Mouse (Mus musculus): ENCODE results near the gene Adamts15. TPM values are rescaled to one million over a fixed set of nuclear protein-coding genes. Genes with fewer than 3 reads are reported as not detected.

Gene Adamts15
- polyA plus RNA-seq, 1 experiment from 2014 or later: 5.8 TPM

GRCm38 (mm10) chr9:30951461-30951860 is 29.2 kb upstream of the Adamts15 start:
- H3K9me3 ChIP-seq (ENCODE audit: control insufficient read depth, low read length): no peaks in the 10 kb centered on the region
- no peak overlapping the region for H3K4me3 ChIP-seq (ENCODE audit: low read length)
- 0 out of 2 replicates have a peak, but pooled peaks cover 4% of the 10 kb centered on the region for H3K27me3 ChIP-seq (ENCODE audit: control insufficient read depth, insufficient read depth, low read length)
- H3K4me2 ChIP-seq (replicated peaks; ENCODE audit: low read depth, low read length): no peak overlapping the region
- no peak overlapping the region for H3K9ac ChIP-seq (ENCODE audit: low read depth, low read length)
- no peaks in the 10 kb centered on the region for H3K36me3 ChIP-seq (ENCODE audit: control insufficient read depth, insufficient read depth, low read length)
- no peak for ATAC-seq (ENCODE audit: low FRiP score, low TSS enrichment)
- 82% methylated on average over 5 of the region's 5 CpGs for WGBS
- no peaks in the 10 kb centered on the region for H3K4me1 ChIP-seq (ENCODE audit: control insufficient read depth, insufficient read depth, low read length)
- H3K27ac ChIP-seq (ENCODE audit: low read depth, low read length): no peak overlapping the region

GRCm38 (mm10) chr9:30950592-30950991 is 28.3 kb upstream of the Adamts15 start:
- Histone ChIP-seq H3K4me1 (ENCODE audit: control insufficient read depth, insufficient read depth, low read length) (no peaks in the 10 kb centered on the region), H3K36me3 (ENCODE audit: control insufficient read depth, insufficient read depth, low read length) (no peaks in the 10 kb centered on the region), H3K4me2 (replicated peaks; ENCODE audit: low read depth, low read length) (no peak overlapping the region), H3K27ac (ENCODE audit: low read depth, low read length) (no peak overlapping the region), H3K9me3 (ENCODE audit: control insufficient read depth, low read length) (no peaks in the 10 kb centered on the region), H3K4me3 (ENCODE audit: low read length) (no peak overlapping the region), H3K9ac (ENCODE audit: low read depth, low read length) (no peak overlapping the region), H3K27me3 (ENCODE audit: control insufficient read depth, insufficient read depth, low read length) (0 out of 2 replicates have a peak, but pooled peaks cover 4% of the 10 kb centered on the region)
- WGBS: 70% methylated on average over 4 of the region's 4 CpGs
- ATAC-seq (ENCODE audit: low FRiP score, low TSS enrichment): no peak

GRCm38 (mm10) chr9:30949971-30950370 is 27.7 kb upstream of the Adamts15 start:
- Histone ChIP-seq H3K27ac (ENCODE audit: low read depth, low read length) (no peak overlapping the region), H3K9ac (ENCODE audit: low read depth, low read length) (no peak overlapping the region), H3K4me3 (ENCODE audit: low read length) (no peak overlapping the region), H3K27me3 (ENCODE audit: control insufficient read depth, insufficient read depth, low read length) (peaks cover 8% of the 10 kb centered on the region), H3K4me1 (ENCODE audit: control insufficient read depth, insufficient read depth, low read length) (no peaks in the 10 kb centered on the region), H3K36me3 (ENCODE audit: control insufficient read depth, insufficient read depth, low read length) (no peaks in the 10 kb centered on the region), H3K9me3 (ENCODE audit: control insufficient read depth, low read length) (no peaks in the 10 kb centered on the region), H3K4me2 (replicated peaks; ENCODE audit: low read depth, low read length) (no peak overlapping the region)
- 76% methylated on average over 4 of the region's 4 CpGs for WGBS
- no peak for ATAC-seq (ENCODE audit: low FRiP score, low TSS enrichment)

- H3K4me1 ChIP-seq (ENCODE audit: control insufficient read depth, insufficient read depth, low read length): no peaks in the 10 kb centered on the region
- no peak overlapping the region for H3K4me2 ChIP-seq (replicated peaks; ENCODE audit: low read depth, low read length)
- H3K9me3 ChIP-seq (ENCODE audit: control insufficient read depth, low read length): no peaks in the 10 kb centered on the region
- H3K9ac ChIP-seq (ENCODE audit: low read depth, low read length): no peak overlapping the region
- peaks cover 13% of the 10 kb centered on the region for H3K27me3 ChIP-seq (ENCODE audit: control insufficient read depth, insufficient read depth, low read length)
- no peak overlapping the region for H3K4me3 ChIP-seq (ENCODE audit: low read length)
- no peak for ATAC-seq (ENCODE audit: low FRiP score, low TSS enrichment)
- no peaks in the 10 kb centered on the region for H3K36me3 ChIP-seq (ENCODE audit: control insufficient read depth, insufficient read depth, low read length)
- H3K27ac ChIP-seq (ENCODE audit: low read depth, low read length): no peak overlapping the region
- WGBS: 75% methylated on average over 3 of the region's 3 CpGs
Observed at GRCm38 (mm10) chr9:30949422-30949821, 27.2 kb upstream of the Adamts15 start.

- H3K36me3 ChIP-seq (ENCODE audit: control insufficient read depth, insufficient read depth, low read length): no peaks in the 10 kb centered on the region
- H3K4me3 ChIP-seq (ENCODE audit: low read length): no peak overlapping the region
- peaks cover 4% of the 10 kb centered on the region; the same call in 1 of the 2 replicates for H3K4me1 ChIP-seq (ENCODE audit: control insufficient read depth, insufficient read depth, low read length)
- no peaks in the 10 kb centered on the region for H3K9me3 ChIP-seq (ENCODE audit: control insufficient read depth, low read length)
- H3K27me3 ChIP-seq (ENCODE audit: control insufficient read depth, insufficient read depth, low read length): peaks cover 53% of the 10 kb centered on the region
- 57% methylated on average over 1 of the region's 1 CpGs for WGBS
- no peak overlapping the region for H3K27ac ChIP-seq (ENCODE audit: low read depth, low read length)
- no peak overlapping the region for H3K9ac ChIP-seq (ENCODE audit: low read depth, low read length)
- H3K4me2 ChIP-seq (replicated peaks; ENCODE audit: low read depth, low read length): no peak overlapping the region
- ATAC-seq (ENCODE audit: low FRiP score, low TSS enrichment): no peak
Observed at GRCm38 (mm10) chr9:30945276-30945675, 23.0 kb upstream of the Adamts15 start.

- 19% methylated on average over 1 of the region's 1 CpGs for WGBS
- no peak overlapping the region for H3K4me2 ChIP-seq (replicated peaks; ENCODE audit: low read depth, low read length)
- H3K27ac ChIP-seq (ENCODE audit: low read depth, low read length): no peak overlapping the region
- H3K9ac ChIP-seq (ENCODE audit: low read depth, low read length): no peak overlapping the region
- peaks cover 4% of the 10 kb centered on the region; the same call in 1 of the 2 replicates for H3K4me1 ChIP-seq (ENCODE audit: control insufficient read depth, insufficient read depth, low read length)
- no peaks in the 10 kb centered on the region for H3K9me3 ChIP-seq (ENCODE audit: control insufficient read depth, low read length)
- no peak for ATAC-seq (ENCODE audit: low FRiP score, low TSS enrichment)
- H3K36me3 ChIP-seq (ENCODE audit: control insufficient read depth, insufficient read depth, low read length): no peaks in the 10 kb centered on the region
- H3K27me3 ChIP-seq (ENCODE audit: control insufficient read depth, insufficient read depth, low read length): peaks cover 53% of the 10 kb centered on the region
- peak overlapping the region; percentile 59; the same call in 1 of the 2 replicates for H3K4me3 ChIP-seq (ENCODE audit: low read length)
Observed at GRCm38 (mm10) chr9:30944234-30944633, 22.0 kb upstream of the Adamts15 start.

- Histone ChIP-seq H3K9me3 (ENCODE audit: control insufficient read depth, low read length) (no peaks in the 10 kb centered on the region), H3K4me2 (replicated peaks; ENCODE audit: low read depth, low read length) (peak overlapping the region; percentile 99), H3K9ac (ENCODE audit: low read depth, low read length) (peak overlapping the region; percentile 52; the same call in 1 of the 2 replicates), H3K4me1 (ENCODE audit: control insufficient read depth, insufficient read depth, low read length) (peaks cover 4% of the 10 kb centered on the region; the same call in 1 of the 2 replicates), H3K27ac (ENCODE audit: low read depth, low read length) (no peak overlapping the region), H3K36me3 (ENCODE audit: control insufficient read depth, insufficient read depth, low read length) (no peaks in the 10 kb centered on the region), H3K4me3 (ENCODE audit: low read length) (peak overlapping the region; percentile 59), H3K27me3 (ENCODE audit: control insufficient read depth, insufficient read depth, low read length) (peaks cover 58% of the 10 kb centered on the region)
- under 1% methylated on average over 14 of the region's 14 CpGs for WGBS
- ATAC-seq (ENCODE audit: low FRiP score, low TSS enrichment): 0 out of 2 replicates have a peak, but pooled peaks have one; percentile 25
Observed at GRCm38 (mm10) chr9:30943341-30943740, 21.1 kb upstream of the Adamts15 start.

GRCm38 (mm10) chr9:30942512-30943313 is 20.5 kb upstream of the Adamts15 start, which contains the start of gene Adamts8:
TSS of gene Adamts8 (plus strand) at chr9:30942562.
- Histone ChIP-seq H3K27me3 (ENCODE audit: control insufficient read depth, insufficient read depth, low read length) (peaks cover 59% of the 10 kb centered on the region), H3K4me2 (replicated peaks; ENCODE audit: low read depth, low read length) (peak within 1 kb of the TSS; percentile 99), H3K9ac (ENCODE audit: low read depth, low read length) (peak within 1 kb of the TSS; percentile 52), H3K9me3 (ENCODE audit: control insufficient read depth, low read length) (no peaks in the 10 kb centered on the region), H3K36me3 (ENCODE audit: control insufficient read depth, insufficient read depth, low read length) (no peaks in the 10 kb centered on the region), H3K4me1 (ENCODE audit: control insufficient read depth, insufficient read depth, low read length) (peaks cover 4% of the 10 kb centered on the region; the same call in 1 of the 2 replicates), H3K27ac (ENCODE audit: low read depth, low read length) (no peak within 1 kb of the TSS), H3K4me3 (ENCODE audit: low read length) (peak within 1 kb of the TSS; percentile 59)
- WGBS: under 1% methylated on average over 84 of the region's 96 CpGs
- ATAC-seq (ENCODE audit: low FRiP score, low TSS enrichment): peak; percentile 81

DNA sequence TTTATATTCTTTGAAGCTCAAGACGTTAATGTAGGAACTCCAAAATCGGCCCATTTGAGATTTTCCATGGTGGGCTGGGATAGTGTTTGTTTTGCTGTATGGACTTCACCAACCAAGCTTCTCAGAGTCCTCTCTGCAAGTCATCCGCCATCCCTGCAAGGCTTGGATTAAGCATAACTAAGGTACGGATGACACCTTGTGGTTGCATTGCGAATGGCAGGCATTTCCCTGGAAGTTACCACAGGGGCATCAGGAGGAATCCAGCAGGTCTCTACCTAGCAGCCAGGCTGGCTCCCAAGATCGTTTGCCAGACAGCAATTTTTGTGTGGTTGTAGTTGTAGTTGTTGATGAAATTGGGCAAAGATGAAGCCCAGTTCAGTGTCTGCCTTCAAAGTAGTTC is 18.1 kb upstream of the Adamts15 start:
- WGBS: 5% methylated on average over 6 of the region's 6 CpGs

More for the DNA sequence above, 18.1 kb upstream of the Adamts15 start:
- H3K27me3 ChIP-seq (ENCODE audit: control insufficient read depth, insufficient read depth, low read length): peaks cover 57% of the 10 kb centered on the region
- H3K9me3 ChIP-seq (ENCODE audit: control insufficient read depth, low read length): no peaks in the 10 kb centered on the region
- peaks cover 4% of the 10 kb centered on the region; the same call in 1 of the 2 replicates for H3K4me1 ChIP-seq (ENCODE audit: control insufficient read depth, insufficient read depth, low read length)
- no peak overlapping the region for H3K9ac ChIP-seq (ENCODE audit: low read depth, low read length)
- H3K36me3 ChIP-seq (ENCODE audit: control insufficient read depth, insufficient read depth, low read length): no peaks in the 10 kb centered on the region
- no peak overlapping the region for H3K4me3 ChIP-seq (ENCODE audit: low read length)
- ATAC-seq (ENCODE audit: low FRiP score, low TSS enrichment): no peak
- H3K4me2 ChIP-seq (replicated peaks; ENCODE audit: low read depth, low read length): no peak overlapping the region
- H3K27ac ChIP-seq (ENCODE audit: low read depth, low read length): no peak overlapping the region

All from kidney, embryonic 14.5 days (tissue).